Mouse (Mus musculus): Measurements from ENCODE around the gene Map2k6. TPM values are rescaled to one million over a fixed set of nuclear protein-coding genes. Genes with fewer than 3 reads are reported as not detected.
A peak's percentile ranks its signal among the peaks of the same experiment; 100 is the strongest.

Gene Map2k6
- total RNA-seq, 2 experiments from 2014 or later, result 23.1 to 25.4 TPM

GRCm38 (mm10) chr11:110436998-110437397 is 38.1 kb downstream of the Map2k6 start:
- intact Hi-C loops (cut with DNase I), result no loop called here
- no peak for DNase-seq (ENCODE audit: extremely low spot score in 1 of 2, low spot score in 2 of 2)
- TF ChIP-seq CTCF (IDR thresholded peaks at IDR 0.05), result no peak
- Histone ChIP-seq H3K27ac (no peak overlapping the region), H3K4me3 (no peak overlapping the region)

- intact Hi-C loops (cut with DNase I), result no loop called here
- DNase-seq (ENCODE audit: extremely low spot score in 1 of 2, low spot score in 2 of 2), result no peak
- TF ChIP-seq CTCF (IDR thresholded peaks at IDR 0.05), result no peak
- Histone ChIP-seq H3K4me3 (no peak overlapping the region), H3K27ac (no peak overlapping the region)
These were observed 39.2 kb downstream of the Map2k6 start for GRCm38 (mm10) chr11:110438135-110438534.

GRCm38 (mm10) chr11:110438700-110439296 is 39.9 kb downstream of the Map2k6 start:
- intact Hi-C loops (cut with DNase I), result no loop called here

GRCm38 (mm10) chr11:110439354-110439753 is 40.4 kb downstream of the Map2k6 start:
- TF ChIP-seq CTCF (IDR thresholded peaks at IDR 0.05), result no peak
- intact Hi-C loops (cut with DNase I), result no loop called here
- DNase-seq (ENCODE audit: extremely low spot score in 1 of 2, low spot score in 2 of 2), result no peak
- Histone ChIP-seq H3K4me3 (no peak overlapping the region), H3K27ac (no peak overlapping the region)

More at GRCm38 (mm10) chr11:110438700-110439296, 39.9 kb downstream of the Map2k6 start:
- no peak for TF ChIP-seq CTCF (IDR thresholded peaks at IDR 0.05)
- DNase-seq (ENCODE audit: extremely low spot score in 1 of 2, low spot score in 2 of 2), result no peak
- no peak overlapping the region for H3K27ac ChIP-seq
- no peak overlapping the region for H3K4me3 ChIP-seq

- Histone ChIP-seq H3K4me3 (no peak overlapping the region), H3K27ac (no peak overlapping the region)
- no peak for TF ChIP-seq CTCF (IDR thresholded peaks at IDR 0.05)
- intact Hi-C loops (cut with DNase I), result no loop called here
- no peak for DNase-seq (ENCODE audit: extremely low spot score in 1 of 2, low spot score in 2 of 2)
These were observed 45.7 kb downstream of the Map2k6 start for GRCm38 (mm10) chr11:110444576-110444975.

GRCm38 (mm10) chr11:110448131-110448725 is 49.3 kb downstream of the Map2k6 start:
- TF ChIP-seq CTCF (IDR thresholded peaks at IDR 0.05), result no peak
- Histone ChIP-seq H3K27ac (no peak overlapping the region; the same call in 1 of the 2 replicates), H3K4me3 (no peak overlapping the region)
- intact Hi-C loops (cut with DNase I), result no loop called here
- no peak for DNase-seq (ENCODE audit: extremely low spot score in 1 of 2, low spot score in 2 of 2)

GRCm38 (mm10) chr11:110448726-110449161 is 49.8 kb downstream of the Map2k6 start:
- DNase-seq (ENCODE audit: extremely low spot score in 1 of 2, low spot score in 2 of 2), result peak in 1 of 2 experiments; percentile 13
- Histone ChIP-seq H3K4me3 (peak overlapping the region; percentile 27), H3K27ac (peak overlapping the region; percentile 8)
- intact Hi-C loops (cut with DNase I), result no loop called here
- no peak for TF ChIP-seq CTCF (IDR thresholded peaks at IDR 0.05)

GRCm38 (mm10) chr11:110449183-110449582 is 50.3 kb downstream of the Map2k6 start:
- intact Hi-C loops (cut with DNase I), result no loop called here
- DNase-seq (ENCODE audit: extremely low spot score in 1 of 2, low spot score in 2 of 2), result no peak
- no peak for TF ChIP-seq CTCF (IDR thresholded peaks at IDR 0.05)
- peak overlapping the region; percentile 8 for H3K27ac ChIP-seq
- H3K4me3 ChIP-seq, result peak overlapping the region; percentile 27

- no peak overlapping the region for H3K27ac ChIP-seq
- DNase-seq (ENCODE audit: extremely low spot score in 1 of 2, low spot score in 2 of 2), result peak in 1 of 2 experiments; percentile 23
- no peak for TF ChIP-seq CTCF (IDR thresholded peaks at IDR 0.05)
- no peak overlapping the region for H3K4me3 ChIP-seq
- intact Hi-C loops (cut with DNase I), result no loop called here
These were observed 51.3 kb downstream of the Map2k6 start for GRCm38 (mm10) chr11:110450091-110450757.

GRCm38 (mm10) chr11:110450758-110451121 is 51.8 kb downstream of the Map2k6 start:
- Histone ChIP-seq H3K4me3 (no peak overlapping the region), H3K27ac (no peak overlapping the region)
- TF ChIP-seq CTCF (IDR thresholded peaks at IDR 0.05), result no peak
- no peak for DNase-seq (ENCODE audit: extremely low spot score in 1 of 2, low spot score in 2 of 2)
- intact Hi-C loops (cut with DNase I), result no loop called here

- Histone ChIP-seq H3K27ac (no peak overlapping the region), H3K4me3 (no peak overlapping the region)
- no peak for TF ChIP-seq CTCF (IDR thresholded peaks at IDR 0.05)
- intact Hi-C loops (cut with DNase I), result no loop called here
- DNase-seq (ENCODE audit: extremely low spot score in 1 of 2, low spot score in 2 of 2), result no peak
These were observed 52.7 kb downstream of the Map2k6 start for GRCm38 (mm10) chr11:110451590-110451989.

GRCm38 (mm10) chr11:110453445-110454154 is 54.7 kb downstream of the Map2k6 start:
- TF ChIP-seq CTCF (IDR thresholded peaks at IDR 0.05), result no peak
- Histone ChIP-seq H3K4me3 (no peak overlapping the region), H3K27ac (no peak overlapping the region)
- intact Hi-C loops (cut with DNase I), result no loop called here
- DNase-seq (ENCODE audit: extremely low spot score in 1 of 2, low spot score in 2 of 2), result no peak
